Mouse (Mus musculus): ENCODE results near the gene Bcl2l13.

DNA sequence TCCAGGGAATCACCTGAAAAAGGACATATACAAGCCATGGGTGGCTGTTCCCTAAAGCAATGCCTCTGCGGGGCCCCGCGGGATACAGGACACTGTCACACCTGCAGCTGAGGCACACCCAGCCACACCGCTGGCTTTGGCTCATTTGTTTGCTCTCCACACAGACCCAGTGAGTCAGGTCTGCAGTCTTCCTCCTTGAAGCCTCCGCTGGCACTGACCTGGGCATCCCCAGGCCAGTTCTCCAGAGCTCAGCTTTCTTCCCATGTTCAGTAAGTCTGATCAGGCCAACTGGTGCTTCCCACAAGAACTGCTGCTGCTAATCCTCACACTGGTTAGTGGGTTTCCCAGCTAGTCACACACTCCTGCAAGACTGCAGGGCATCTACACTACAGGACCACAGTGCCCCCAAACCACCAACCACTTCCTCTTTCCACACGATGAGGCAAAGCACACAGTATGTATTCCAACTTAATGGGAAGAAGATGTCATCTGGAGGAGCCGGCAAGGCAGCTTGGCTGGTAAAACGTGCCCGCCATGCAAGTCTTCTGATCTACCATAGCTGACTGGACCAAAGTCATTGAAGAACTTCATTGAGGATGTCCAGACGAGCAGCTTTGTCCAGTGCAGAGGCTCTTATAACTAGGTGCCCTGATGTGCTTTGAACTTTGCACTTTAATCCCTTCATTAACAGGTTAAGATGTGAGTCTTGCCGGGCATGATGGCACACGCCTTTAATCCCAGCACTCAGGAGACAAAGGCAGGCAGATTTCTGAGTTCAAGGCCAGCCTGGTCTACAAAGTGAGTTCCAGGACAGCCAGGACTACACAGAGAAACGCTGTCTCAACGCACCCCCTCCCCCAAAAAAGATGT is 66.0 kb downstream of the Bcl2l13 start:
- TF ChIP-seq CTCF (IDR thresholded peaks at IDR 0.05; ENCODE audit: control insufficient read depth, insufficient read depth, insufficient replicate concordance, low read depth, low read length) = no peak
- TF ChIP-seq POLR2A (IDR thresholded peaks at IDR 0.05; ENCODE audit: control insufficient read depth, low read depth, low read length) = no peak
